Mouse (Mus musculus) liver, embryonic 14.5 days (tissue): Measurements from ENCODE around the gene Vav1. TPM values are rescaled to one million over a fixed set of nuclear protein-coding genes. Genes with fewer than 3 reads are reported as not detected.

ENCODE experiments used
- ATAC-seq: fragments of 200-750 bp; cut with Nextera tagmentation; 2 replicates; pipeline ENCODE4 v1.8.0; 2017; ENCODE audit warnings: moderate number of reproducible peaks, mild to moderate bottlenecking, moderate library complexity; ENCODE audit not compliant: insufficient read depth
- DNase-seq, 3 experiments: peaks; one replicate each; pipeline ENCODE4 v3.0.0-alpha.2; 2012 to 2013; ENCODE audit warnings: low read depth in 3 of 3, low spot score in 3 of 3
- H3K27ac ChIP-seq: fragments of 300-500 bp; sonication (generic); 2 replicates; pipeline ENCODE4 v1.5.1; 2014; ENCODE audit warnings: moderate library complexity, mild to moderate bottlenecking, control low read depth, inconsistent platforms
- H3K27me3 ChIP-seq: fragments of 300-500 bp; sonication (generic); 2 replicates; pipeline ENCODE4 v1.6.1; 2014; ENCODE audit warnings: mild to moderate bottlenecking, low read length, moderate library complexity; ENCODE audit not compliant: control insufficient read depth, insufficient read depth
- H3K36me3 ChIP-seq: fragments of 300-500 bp; sonication (generic); replicated peaks from 2 replicates; pipeline ENCODE4 v1.6.1; 2014; ENCODE audit warnings: low read depth; ENCODE audit not compliant: control insufficient read depth, insufficient read depth
- H3K4me1 ChIP-seq, 2 experiments: fragments of 200-500 bp in 1 of 2; fragments of 300-500 bp in 1 of 2; sonication (generic) in 1 of 2; replicated peaks; 2 replicates each; pipeline ENCODE4 v1.6.1; 2012 to 2014; ENCODE audit warnings: antibody characterized with exemption in 1 of 2, inconsistent platforms in 1 of 2, low read length in 1 of 2; ENCODE audit not compliant: control insufficient read depth in 2 of 2, insufficient read depth in 2 of 2
- H3K4me2 ChIP-seq: fragments of 300-500 bp; sonication (generic); 2 replicates; pipeline ENCODE4 v1.6.1; 2014; ENCODE audit warnings: low read depth, mild to moderate bottlenecking, control low read depth, moderate library complexity
- H3K4me3 ChIP-seq, 2 experiments: fragments of 200-500 bp in 1 of 2; fragments of 300-500 bp in 1 of 2; sonication (generic) in 1 of 2; 2 replicates each; pipeline ENCODE4 v1.5.1; 2012 to 2014; ENCODE audit warnings: low read depth in 2 of 2, low read length in 2 of 2, mild to moderate bottlenecking in 2 of 2, control low read depth in 1 of 2, inconsistent platforms in 1 of 2, moderate library complexity in 1 of 2; ENCODE audit not compliant: insufficient read depth in 1 of 2
- H3K9ac ChIP-seq: fragments of 300-500 bp; sonication (generic); replicated peaks from 2 replicates; pipeline ENCODE4 v1.6.1; 2014; ENCODE audit warnings: mild to moderate bottlenecking, control low read depth, moderate library complexity
- H3K9me3 ChIP-seq: fragments of 300-500 bp; sonication (generic); 2 replicates; pipeline ENCODE4 v1.6.1; 2016; ENCODE audit warnings: low read length, mixed read lengths; ENCODE audit not compliant: control insufficient read depth
- CTCF ChIP-seq: IDR thresholded peaks from 2 replicates; pipeline ENCODE4 v1.5.1; 2016; ENCODE audit warnings: antibody characterized with exemption, low read depth, control low read depth
- EP300 ChIP-seq: IDR thresholded peaks from 2 replicates; pipeline ENCODE4 v1.6.1; 2016; ENCODE audit warnings: antibody characterized with exemption, low read depth
- WGBS: fragments of 180-500 bp; shearing (Covaris S2); extraction: QIAGEN DNeasy Blood & Tissue Kit; methylation state at CpG from one replicate; pipeline ENCODE4 v1.1.7; 2014; ENCODE audit not compliant: insufficient replicate concordance; 5-methylcytosine and 5-hydroxymethylcytosine counted together
- polyA plus RNA-seq, 2 experiments: library from polyadenylated mRNA; depleted of rRNA in 1 of 2; stranded (reverse) in 1 of 2; unstranded in 1 of 2; fragments of >200 nt; fragmentation: Nextera tagmentation in 1 of 2; extraction: Ambion mirVana in 1 of 2; gene quantifications; 2 replicates each; pipeline versions ENCODE4 v1.2.1 to v1.2.3; 2012 to 2014

The Vav1 gene
- polyA plus RNA-seq, 2 experiments, result 6.9 to 11.0 TPM

DNA sequence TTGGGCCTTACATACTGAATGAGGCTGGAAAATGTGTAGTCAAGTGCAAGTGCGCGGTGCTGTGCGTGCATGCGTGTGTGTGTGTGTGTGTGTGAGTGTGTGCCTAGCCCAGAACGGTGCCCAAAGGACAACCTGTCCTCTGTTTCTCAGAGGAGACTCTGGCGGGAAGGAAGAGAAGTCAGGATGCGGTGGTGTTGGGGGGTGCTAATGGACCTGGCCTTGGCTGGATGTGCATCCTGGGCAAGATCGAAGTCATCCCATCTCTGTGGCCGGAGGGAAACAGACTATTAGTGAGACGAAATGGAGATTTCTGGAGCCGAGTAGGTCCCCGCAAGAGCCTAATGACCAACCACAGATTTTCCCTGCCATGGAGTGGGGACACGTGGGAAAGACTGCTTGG lies 30.1 kb upstream of the Vav1 start:
- ATAC-seq (no peak), DNase-seq (no peak)
- H3K4me2 ChIP-seq, result peak overlapping the region; percentile 81
- peak overlapping the region; percentile 70 for H3K27ac ChIP-seq
- H3K4me1 ChIP-seq, result peaks cover 7 to 14% of the 10 kb centered on the region in 2 experiments
- peak overlapping the region; percentile 82 to 90 for H3K4me3 ChIP-seq
- peak overlapping the region; percentile 70; the same call in 1 of the 2 replicates for H3K9ac ChIP-seq
- WGBS, result 12% methylated on average over 13 of the region's 13 CpGs
- no peaks in the 10 kb centered on the region for H3K36me3 ChIP-seq
- TF ChIP-seq EP300, result no peak
- TF ChIP-seq CTCF, result no peak
- H3K27me3 ChIP-seq, result peaks cover 2% of the 10 kb centered on the region; the same call in 1 of the 2 replicates
- no peaks in the 10 kb centered on the region for H3K9me3 ChIP-seq

DNA sequence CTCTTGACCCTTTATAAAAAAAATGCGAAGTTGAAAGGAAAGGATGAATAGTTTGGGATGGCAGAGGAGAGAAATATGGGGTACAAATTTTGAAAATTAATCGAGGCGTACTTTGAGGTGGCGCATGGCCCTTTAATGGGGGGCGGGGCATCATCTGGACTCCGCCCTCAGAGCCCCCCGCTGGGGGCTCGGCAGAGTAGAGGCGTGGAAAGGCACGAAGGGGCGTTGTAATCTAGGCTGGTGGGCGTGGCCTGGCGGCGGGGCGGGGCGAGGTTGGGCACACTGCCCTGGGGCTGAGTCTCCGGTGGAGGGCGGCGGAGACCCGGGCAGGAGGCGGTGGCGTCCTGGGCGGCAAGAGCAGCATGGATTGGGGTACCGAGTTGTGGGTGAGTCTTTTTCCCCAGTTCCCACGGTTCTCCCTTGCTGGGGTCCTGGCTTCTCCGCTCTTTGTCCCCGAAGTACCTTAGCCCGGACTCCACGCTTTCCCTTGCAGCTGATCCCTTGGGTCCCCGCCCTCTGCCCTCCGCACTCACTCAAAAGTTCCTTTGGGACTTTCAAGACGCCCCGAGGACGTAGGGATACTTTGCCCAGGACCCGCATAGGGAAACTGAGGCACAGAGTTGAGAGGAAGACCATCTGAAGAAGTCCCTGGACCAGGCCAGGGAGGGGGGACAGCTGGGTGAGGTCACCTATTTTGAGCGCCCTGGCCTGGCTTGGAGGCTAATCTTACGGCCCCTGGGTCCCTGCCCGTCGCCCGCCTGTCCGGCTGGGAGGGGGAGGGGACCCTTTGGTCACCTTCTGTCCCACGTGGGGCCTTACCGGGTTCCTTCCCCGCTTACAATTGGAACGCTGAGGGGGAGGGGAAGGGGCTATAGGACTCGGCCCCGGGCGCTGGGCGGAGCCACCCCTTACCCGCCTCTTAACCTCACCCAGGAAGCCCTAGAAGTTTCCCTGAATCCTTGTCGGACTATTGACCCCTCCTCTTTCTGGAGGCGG lies 29.4 kb upstream of the Vav1 start, which contains the start of gene Trip10:
Gene Trip10, plus strand, starts transcription at position 270 of the 996 bp plus-strand sequence.
- Histone ChIP-seq H3K36me3 (no peaks in the 10 kb centered on the region), H3K4me2 (peak within 1 kb of the TSS; percentile 81), H3K9ac (peak within 1 kb of the TSS; percentile 70), H3K4me1 (peaks cover 7 to 14% of the 10 kb centered on the region in 2 experiments), H3K27me3 (peaks cover 2% of the 10 kb centered on the region; the same call in 1 of the 2 replicates), H3K4me3 (peak within 1 kb of the TSS; percentile 82 to 90), H3K27ac (peak within 1 kb of the TSS; percentile 70), H3K9me3 (no peaks in the 10 kb centered on the region)
- TF ChIP-seq EP300 (no peak), CTCF (peak; percentile 42)
- under 1% methylated on average over 52 of the region's 52 CpGs for WGBS
- ATAC-seq (peak; percentile 43), DNase-seq (peak; percentile 73 to 78 (median 75))

DNA sequence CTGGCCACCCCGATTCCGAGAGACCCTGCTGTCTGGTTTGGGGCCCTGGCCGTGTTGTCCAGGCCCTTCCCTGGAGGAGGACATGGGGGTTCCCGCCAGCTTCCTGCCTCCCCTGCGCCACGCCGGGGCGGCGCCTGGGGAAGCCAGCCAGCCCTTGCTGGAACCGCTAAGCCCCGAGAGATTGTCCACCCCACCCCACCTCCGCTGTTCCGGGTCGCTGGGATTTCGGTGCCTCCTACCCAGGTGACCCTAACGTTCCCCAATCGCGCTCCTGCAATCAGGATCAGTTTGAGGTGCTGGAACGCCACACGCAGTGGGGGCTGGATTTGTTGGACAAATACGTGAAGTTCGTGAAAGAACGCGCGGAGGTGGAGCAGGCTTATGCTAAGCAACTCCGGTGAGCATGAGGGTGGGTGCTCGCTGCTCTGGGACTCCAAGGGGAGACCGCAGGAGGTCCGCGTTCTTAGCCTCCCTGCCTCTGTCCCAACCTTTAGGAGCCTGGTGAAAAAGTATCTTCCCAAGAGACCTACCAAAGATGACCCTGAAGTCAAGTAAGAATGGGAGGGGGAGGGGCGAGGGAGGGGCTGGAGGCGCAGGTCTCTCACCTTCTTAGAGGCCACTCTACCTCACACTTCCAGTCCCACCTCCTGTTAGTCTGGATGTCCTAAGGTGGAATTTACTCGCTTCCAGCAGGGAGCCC lies 28.3 kb upstream of the Vav1 start:
- no peak for TF ChIP-seq CTCF
- TF ChIP-seq EP300, result no peak
- Histone ChIP-seq H3K9ac (no peak overlapping the region), H3K4me2 (peak overlapping the region; percentile 81), H3K4me3 (peak overlapping the region; percentile 68 to 82), H3K4me1 (peaks cover 7 to 14% of the 10 kb centered on the region in 2 experiments), H3K36me3 (no peaks in the 10 kb centered on the region), H3K9me3 (no peaks in the 10 kb centered on the region), H3K27me3 (peaks cover 2% of the 10 kb centered on the region; the same call in 1 of the 2 replicates), H3K27ac (no peak overlapping the region)
- DNase-seq (no peak), ATAC-seq (no peak)
- 7% methylated on average over 33 of the region's 33 CpGs for WGBS

DNA sequence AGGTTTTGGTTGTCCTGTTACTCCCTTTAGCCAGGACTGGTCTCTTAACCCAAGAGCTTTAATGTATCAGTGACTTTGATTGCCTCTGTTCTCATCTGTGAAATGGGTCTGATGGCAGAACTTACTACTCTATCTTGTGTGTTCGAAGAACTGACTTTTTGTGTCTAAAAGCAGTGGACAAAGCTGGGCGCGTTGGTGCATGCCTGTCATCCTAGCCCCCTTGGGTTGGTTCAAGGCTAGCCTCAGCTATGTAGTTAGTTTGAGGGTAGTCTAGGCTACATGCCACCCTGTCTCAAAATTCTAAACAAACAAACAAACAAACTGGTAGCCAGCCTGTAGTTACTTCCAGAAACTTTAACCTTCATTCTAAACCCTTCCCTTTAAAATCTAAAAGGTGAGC lies 27.5 kb upstream of the Vav1 start:
- no peak overlapping the region for H3K27ac ChIP-seq
- H3K27me3 ChIP-seq, result peaks cover 2% of the 10 kb centered on the region; the same call in 1 of the 2 replicates
- DNase-seq (no peak), ATAC-seq (no peak)
- no peaks in the 10 kb centered on the region for H3K9me3 ChIP-seq
- WGBS, result 79% methylated on average over 3 of the region's 3 CpGs
- peaks cover 7 to 13% of the 10 kb centered on the region in 2 experiments for H3K4me1 ChIP-seq
- TF ChIP-seq CTCF, result no peak
- TF ChIP-seq EP300, result no peak
- H3K4me2 ChIP-seq, result no peak overlapping the region
- no peak overlapping the region for H3K4me3 ChIP-seq
- no peaks in the 10 kb centered on the region for H3K36me3 ChIP-seq
- H3K9ac ChIP-seq, result no peak overlapping the region

DNA sequence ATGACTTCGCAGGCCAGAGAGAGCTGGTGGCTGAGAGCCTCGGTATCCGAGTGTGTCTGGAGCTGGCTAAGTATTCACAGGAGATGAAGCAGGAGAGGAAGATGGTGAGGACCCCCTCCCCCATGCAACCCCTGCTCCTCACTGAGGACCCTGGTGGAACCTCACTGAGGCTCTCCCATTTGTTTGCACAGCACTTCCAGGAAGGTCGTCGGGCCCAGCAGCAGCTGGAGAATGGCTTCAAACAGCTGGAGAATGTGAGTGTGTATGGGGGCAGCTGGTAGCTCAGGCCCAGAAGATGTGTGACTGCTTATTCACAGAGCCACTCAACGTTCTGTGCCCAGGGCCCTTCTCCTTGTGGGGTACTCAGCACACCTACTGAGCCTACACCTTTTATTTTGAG lies 25.6 kb upstream of the Vav1 start:
- Histone ChIP-seq H3K4me1 (peaks cover 7 to 9% of the 10 kb centered on the region in 2 experiments), H3K9ac (no peak overlapping the region), H3K36me3 (no peaks in the 10 kb centered on the region), H3K4me3 (no peak overlapping the region), H3K27ac (no peak overlapping the region), H3K9me3 (no peaks in the 10 kb centered on the region), H3K27me3 (peaks cover 2% of the 10 kb centered on the region; the same call in 1 of the 2 replicates), H3K4me2 (no peak overlapping the region)
- 54% methylated on average over 6 of the region's 6 CpGs for WGBS
- ATAC-seq (no peak), DNase-seq (no peak)
- TF ChIP-seq EP300, result no peak
- TF ChIP-seq CTCF, result no peak
